Mouse (Mus musculus) heart, adult 2 months (tissue): ENCODE measurements around the gene Zdhhc3. TPM values are rescaled to one million over a fixed set of nuclear protein-coding genes. Genes with fewer than 3 reads are reported as not detected.
A peak's percentile ranks its signal among the peaks of the same experiment; 100 is the strongest.

Experiments
- DNase-seq, 2 experiments: peaks; one replicate each; pipeline ENCODE4 v3.0.0; 2021
- H3K27ac ChIP-seq: fragments of 200-600 bp; 2 replicates; pipeline ENCODE4 v1.8.1; 2022
- H3K27me3 ChIP-seq: fragments of 200-500 bp; 2 replicates; pipeline ENCODE4 v1.6.1; 2012; ENCODE audit warnings: mild to moderate bottlenecking, low read length, inconsistent platforms, mixed read lengths; ENCODE audit not compliant: control insufficient read depth, insufficient read depth
- H3K36me3 ChIP-seq: fragments of 200-500 bp; 2 replicates; pipeline ENCODE4 v1.6.1; 2012; ENCODE audit warnings: low read length, inconsistent platforms; ENCODE audit not compliant: control insufficient read depth, insufficient read depth
- H3K4me1 ChIP-seq: fragments of 200-500 bp; 2 replicates; pipeline ENCODE4 v1.6.1; 2011; ENCODE audit warnings: low read length; ENCODE audit not compliant: control insufficient read depth, insufficient read depth
- H3K4me3 ChIP-seq: fragments of 200-600 bp; 2 replicates; pipeline ENCODE4 v1.8.1; 2022
- H3K79me2 ChIP-seq: fragments of 200-500 bp; replicated peaks from 2 replicates; pipeline ENCODE4 v1.6.1; 2012; ENCODE audit warnings: mild to moderate bottlenecking, inconsistent platforms, low read length, moderate library complexity, mixed read lengths; ENCODE audit not compliant: control insufficient read depth, insufficient read depth
- H3K9ac ChIP-seq: fragments of 200-500 bp; 2 replicates; pipeline ENCODE4 v1.6.1; 2012; ENCODE audit warnings: low read depth, mild to moderate bottlenecking, control low read depth, inconsistent platforms, low read length, mixed read lengths
- CTCF ChIP-seq: fragments of 200-600 bp; IDR thresholded peaks from 2 replicates; pipeline ENCODE4 v1.8.1; 2022; ENCODE audit warnings: antibody characterized with exemption, mild to moderate bottlenecking, moderate library complexity
- EP300 ChIP-seq: fragments of 200-500 bp; IDR thresholded peaks from 2 replicates; pipeline ENCODE4 v1.6.1; 2011; ENCODE audit warnings: low read depth, low read length, control low read depth; ENCODE audit not compliant: insufficient read depth
- POLR2A ChIP-seq: fragments of 200-500 bp; IDR thresholded peaks from 2 replicates; pipeline ENCODE4 v1.6.1; 2011; ENCODE audit warnings: mild to moderate bottlenecking, low read depth, low read length, control low read depth; ENCODE audit not compliant: insufficient read depth
- WGBS: fragments of 180-500 bp; shearing (Covaris S2); methylation state at CpG from one replicate; pipeline ENCODE4 v1.1.7; 2018; 5-methylcytosine and 5-hydroxymethylcytosine counted together
- intact Hi-C: fragments of 180-260 bp; cut with DNase I; formaldehyde crosslinking; loops from one replicate; pipeline ENCODE4 v1.15.1; 2025
- polyA plus RNA-seq: library from polyadenylated mRNA; depleted of rRNA; stranded (reverse); fragments of >200 nt; gene quantifications from 2 replicates; pipeline ENCODE4 v1.2.3, GENCODE M21; 2012; rRNA removed
- total RNA-seq, 2 experiments: library from RNA; stranded (reverse); gene quantifications; 2 replicates each; pipeline ENCODE4 v1.2.3; 2021

The Zdhhc3 gene
- total and polyA plus RNA-seq, 3 experiments = 36.7 to 57.8 (median 42.8) TPM

- Histone ChIP-seq H3K79me2 (no peaks in the 10 kb centered on the region), H3K27me3 (no peaks in the 10 kb centered on the region), H3K9ac (peak within 1 kb of the TSS; percentile 90), H3K4me3 (peak within 1 kb of the TSS; percentile 60), H3K27ac (peak within 1 kb of the TSS; percentile 91), H3K4me1 (peaks cover 4% of the 10 kb centered on the region), H3K36me3 (no peaks in the 10 kb centered on the region)
- under 1% methylated on average over 66 of the region's 69 CpGs for WGBS
- intact Hi-C loops = loop anchor here (1.0 to 5.0 kb wide), 3 partner anchors 69 to 216 kb away; partner anchors contain the start of genes 1110059G10Rik, Exosc7, Kif15 and Tcaim
- peak; percentile 89 to 93 for DNase-seq
- TF ChIP-seq POLR2A = no peak
- no peak for TF ChIP-seq EP300
- no peak for TF ChIP-seq CTCF
Observed at GRCm38 (mm10) chr9:123020995-123021631, 91.9 kb downstream of the Zdhhc3 start, which contains the start of gene Tmem42. TSS of gene Tmem42 (plus strand) at chr9:123021326.

Other genes with a start within 250 kb of the Zdhhc3 start
- gene Zfp445, start 247.2 kb downstream of the Zdhhc3 start, total RNA-seq = 100 to 1,000 TPM in 1 of 2 experiments, 10 to 100 TPM in 1; 64.6 to 100 TPM
- gene Zfp445, start 247.2 kb downstream of the Zdhhc3 start, polyA plus RNA-seq = 31.1 and 79.7 TPM in 2 replicates
- 1 to 10 TPM; 4.7 to 5.9 TPM for gene Zkscan7, start 227.5 kb downstream of the Zdhhc3 start, total RNA-seq
- gene Zkscan7, start 227.5 kb downstream of the Zdhhc3 start, polyA plus RNA-seq = 2.6 and 4.1 TPM in 2 replicates
- 1 to 10 TPM; 1.7 to 2.1 TPM for gene Zfp105, start 190.1 kb downstream of the Zdhhc3 start, total RNA-seq
- gene Zfp105, start 190.1 kb downstream of the Zdhhc3 start, polyA plus RNA-seq = 0.86 and 0.91 TPM in 2 replicates
- gene 1110059G10Rik, start 162.2 kb downstream of the Zdhhc3 start, total RNA-seq = 10 to 100 TPM; 16.1 to 18.9 TPM
- 3.0 and 5.3 TPM in 2 replicates for gene 1110059G10Rik, start 162.2 kb downstream of the Zdhhc3 start, polyA plus RNA-seq
- under 1 TPM; 0.13 to 0.34 TPM for gene Kif15, start 162.2 kb downstream of the Zdhhc3 start, total RNA-seq
- 0.21 and 1.3 TPM in 2 replicates for gene Kif15, start 162.2 kb downstream of the Zdhhc3 start, polyA plus RNA-seq
- 10 to 100 TPM; 12.2 to 12.9 TPM for gene Tmem42, start 91.9 kb downstream of the Zdhhc3 start, total RNA-seq
- gene Tmem42, start 91.9 kb downstream of the Zdhhc3 start, polyA plus RNA-seq = 15.3 and 22.5 TPM in 2 replicates
- gene Tgm4, start 78.5 kb downstream of the Zdhhc3 start, total RNA-seq = not detected
- gene Tgm4, start 78.5 kb downstream of the Zdhhc3 start, polyA plus RNA-seq = 0.23 TPM in 1 of 2 replicates, not detected in the other
- 10 to 100 TPM; 26.7 to 27.9 TPM for gene Exosc7, start within 50 bp of the Zdhhc3 start, total RNA-seq
- gene Exosc7, start within 50 bp of the Zdhhc3 start, polyA plus RNA-seq = 19.8 and 34.5 TPM in 2 replicates
- gene Clec3b, start 37.7 kb upstream of the Zdhhc3 start, total RNA-seq = 10 to 100 TPM; 47.0 to 71.1 TPM
- gene Clec3b, start 37.7 kb upstream of the Zdhhc3 start, polyA plus RNA-seq = 60.6 and 62.3 TPM in 2 replicates
- under 1 TPM; 0.10 to 0.11 TPM for gene Cdcp1, start 102.8 kb upstream of the Zdhhc3 start, total RNA-seq
- gene Cdcp1, start 102.8 kb upstream of the Zdhhc3 start, polyA plus RNA-seq = 0.50 and 0.78 TPM in 2 replicates
- 1 to 10 TPM; 4.5 to 5.5 TPM for gene Tmem158, start 147.6 kb upstream of the Zdhhc3 start, total RNA-seq
- 0.94 and 2.1 TPM in 2 replicates for gene Tmem158, start 147.6 kb upstream of the Zdhhc3 start, polyA plus RNA-seq